Mouse (Mus musculus): Measurements from ENCODE around the gene Mtor.

- TF ChIP-seq CTCF (conservative IDR thresholded peaks at IDR 0.05 in 1 of 2, IDR thresholded peaks at IDR 0.05 in 1 of 2; ENCODE audit: low read depth in 2 of 2, low read length in 2 of 2) (no peak), USF1 (IDR thresholded peaks at IDR 0.05; ENCODE audit: low read depth, low read length) (no peak)
Observed at GRCm38 (mm10) chr4:148596731-148597130, 148.3 kb downstream of the Mtor start.

Data from CH12.LX (cell line).